Mouse (Mus musculus) kidney, adult 2 months (tissue): ENCODE data around the gene Sdf4. TPM values are rescaled to one million over a fixed set of nuclear protein-coding genes. Genes with fewer than 3 reads are reported as not detected.

Experiments
- DNase-seq: peaks from one replicate; pipeline ENCODE4 v3.0.0; 2021
- H3K27ac ChIP-seq: fragments of 200-500 bp; 2 replicates; pipeline ENCODE4 v1.5.1; 2012; ENCODE audit warnings: low read depth, low read length, control low read depth, inconsistent platforms; ENCODE audit not compliant: insufficient read depth
- H3K27me3 ChIP-seq: fragments of 200-500 bp; replicated peaks from 2 replicates; pipeline ENCODE4 v1.6.1; 2012; ENCODE audit warnings: mild to moderate bottlenecking, moderate library complexity, low read length, inconsistent platforms; ENCODE audit not compliant: control insufficient read depth, insufficient read depth
- H3K36me3 ChIP-seq: fragments of 200-500 bp; 2 replicates; pipeline ENCODE4 v1.6.1; 2012; ENCODE audit warnings: mild to moderate bottlenecking, moderate library complexity, low read length, inconsistent platforms; ENCODE audit not compliant: control insufficient read depth, insufficient read depth
- H3K4me1 ChIP-seq: fragments of 200-500 bp; 2 replicates; pipeline ENCODE4 v1.6.1; 2011; ENCODE audit warnings: low read length; ENCODE audit not compliant: control insufficient read depth, insufficient read depth
- H3K4me3 ChIP-seq: fragments of 200-500 bp; 2 replicates; pipeline ENCODE4 v1.5.1; 2011; ENCODE audit warnings: mild to moderate bottlenecking, low read depth, low read length, control low read depth; ENCODE audit not compliant: insufficient read depth
- CTCF ChIP-seq: fragments of 200-500 bp; conservative IDR thresholded peaks from 2 replicates; pipeline ENCODE4 v1.5.1; 2011; ENCODE audit warnings: low read depth, mild to moderate bottlenecking, control low read depth, low read length, moderate library complexity, mixed read lengths; ENCODE audit not compliant: insufficient read depth, insufficient read length
- POLR2A ChIP-seq: fragments of 200-500 bp; IDR thresholded peaks from one replicate; pipeline ENCODE4 v1.6.1; 2011; ENCODE audit warnings: low read depth, low read length, control low read depth
- WGBS: fragments of 180-500 bp; shearing (Covaris S2); methylation state at CpG from one replicate; pipeline ENCODE4 v1.1.7; 2018; 5-methylcytosine and 5-hydroxymethylcytosine counted together
- polyA plus RNA-seq: library from polyadenylated mRNA; depleted of rRNA; stranded (reverse); fragments of >200 nt; gene quantifications from 2 replicates; pipeline ENCODE4 v1.2.3, GENCODE M21; 2012

Gene Sdf4
- polyA plus RNA-seq, 1 experiment = 60.4 TPM

DNA sequence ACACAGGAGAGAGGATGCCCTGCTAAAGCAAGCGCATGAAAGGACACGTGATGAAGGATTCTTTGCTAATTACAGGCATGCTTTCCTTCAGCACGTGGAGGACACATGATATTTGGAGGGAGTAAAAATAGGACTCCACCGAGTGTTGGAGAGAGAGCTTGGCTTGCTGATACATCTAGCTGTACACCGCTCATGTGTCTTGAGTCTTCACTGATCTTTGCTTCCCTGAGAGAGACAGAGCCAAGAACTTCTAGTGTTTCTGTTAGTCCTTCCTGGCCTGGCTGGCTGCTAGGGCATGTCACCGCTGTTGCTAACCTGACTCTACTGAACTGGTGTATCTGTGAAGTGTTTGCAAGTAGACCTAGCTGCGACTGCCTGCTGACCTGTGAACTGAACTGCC is 31.5 kb downstream of the Sdf4 start:
- H3K4me1 ChIP-seq = no peaks in the 10 kb centered on the region
- no peaks in the 10 kb centered on the region for H3K36me3 ChIP-seq
- no peak for TF ChIP-seq CTCF
- TF ChIP-seq POLR2A = no peak
- WGBS = 87% methylated on average over 7 of the region's 7 CpGs
- H3K27me3 ChIP-seq = no peaks in the 10 kb centered on the region
- no peak for DNase-seq
- no peak overlapping the region for H3K27ac ChIP-seq
- no peak overlapping the region for H3K4me3 ChIP-seq

DNA sequence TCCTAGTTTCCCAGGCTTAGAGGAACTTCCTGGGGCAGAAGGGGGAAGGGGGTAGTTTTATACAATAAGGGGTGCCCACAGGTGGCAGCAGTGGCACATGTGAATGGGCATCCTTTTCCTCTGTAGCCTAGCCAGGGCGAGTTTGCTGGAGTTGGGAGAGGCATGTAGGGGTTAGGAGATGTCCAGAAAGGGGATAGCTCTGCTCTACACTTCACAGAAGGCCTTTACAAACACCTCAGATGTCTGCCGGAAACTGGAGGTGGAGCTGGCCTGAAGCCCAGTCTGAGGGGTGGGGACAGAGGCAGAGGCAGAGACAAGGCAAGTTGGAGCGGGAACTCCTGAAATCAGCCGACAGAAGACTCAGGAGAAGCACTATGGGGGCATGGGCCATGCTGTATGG is 33.3 kb downstream of the Sdf4 start, which contains the start of gene Tnfrsf18:
Tnfrsf18 (plus strand) TSS at position 152 of the 400 bp plus-strand sequence.
- H3K4me3 ChIP-seq = no peak within 1 kb of the TSS
- DNase-seq = peak; percentile 36

DNA sequence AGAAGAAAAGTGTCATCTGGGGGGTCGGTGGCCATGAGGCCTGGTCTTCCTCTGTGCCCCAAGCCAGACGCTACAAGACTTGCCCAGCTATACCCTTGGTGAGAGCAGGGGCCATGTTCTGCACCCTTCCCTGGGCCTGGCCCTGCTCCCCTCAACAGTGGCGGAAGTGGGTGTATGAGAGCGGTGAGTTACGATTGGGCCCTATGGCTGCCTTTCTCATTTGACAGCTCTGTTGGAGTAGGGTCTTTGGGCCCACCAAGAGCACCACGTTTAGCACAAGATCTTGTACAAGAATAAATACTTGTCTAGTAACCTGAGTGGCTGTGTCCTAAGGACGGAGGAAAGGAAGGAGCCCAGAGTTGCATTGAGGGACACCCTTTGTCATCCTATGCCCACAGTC is 35.9 kb downstream of the Sdf4 start:
- no peak for DNase-seq
- H3K27ac ChIP-seq = no peak overlapping the region
- TF ChIP-seq POLR2A (no peak), CTCF (no peak)
- H3K4me1 ChIP-seq = peaks cover 15% of the 10 kb centered on the region
- no peak overlapping the region for H3K4me3 ChIP-seq
- H3K27me3 ChIP-seq = no peaks in the 10 kb centered on the region
- 89% methylated on average over 7 of the region's 7 CpGs for WGBS
- no peaks in the 10 kb centered on the region for H3K36me3 ChIP-seq

More for the DNA sequence above, 33.3 kb downstream of the Sdf4 start, which contains the start of gene Tnfrsf18:
- no peak for TF ChIP-seq POLR2A
- no peak; the same call in 1 of the 2 replicates for TF ChIP-seq CTCF
- Histone ChIP-seq H3K4me1 (peaks cover 4% of the 10 kb centered on the region; the same call in 1 of the 2 replicates), H3K36me3 (no peaks in the 10 kb centered on the region), H3K27ac (no peak within 1 kb of the TSS), H3K27me3 (no peaks in the 10 kb centered on the region)
- 17% methylated on average over 4 of the region's 4 CpGs for WGBS

DNA sequence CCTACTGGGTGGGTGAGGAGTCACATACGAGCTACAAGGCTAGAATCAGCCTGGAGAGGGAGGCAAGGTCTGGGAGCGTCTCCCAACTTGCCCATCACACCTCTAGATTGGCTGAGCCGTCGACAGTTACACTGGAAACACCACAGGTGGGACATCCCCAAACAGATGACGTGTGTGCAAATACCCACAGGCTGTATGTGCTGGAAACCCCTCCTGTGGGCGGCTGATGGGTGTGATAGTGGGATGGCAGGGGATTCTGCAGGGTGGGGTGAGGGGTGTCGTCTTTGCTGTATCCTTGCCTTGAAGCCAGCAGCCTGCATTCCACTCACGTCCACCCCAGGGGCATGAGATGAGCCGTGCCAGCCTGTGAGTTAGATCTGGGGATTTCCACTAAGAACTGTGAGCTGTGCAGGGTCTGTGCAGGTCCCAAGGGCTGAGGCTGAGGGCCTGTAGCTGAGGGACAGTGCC is 38.0 kb downstream of the Sdf4 start:
- H3K4me3 ChIP-seq = peak overlapping the region; percentile 57
- H3K27ac ChIP-seq = peak overlapping the region; percentile 21; the same call in 1 of the 2 replicates
- peaks cover 15% of the 10 kb centered on the region for H3K4me1 ChIP-seq
- no peaks in the 10 kb centered on the region for H3K36me3 ChIP-seq
- DNase-seq = no peak
- WGBS = 41% methylated on average over 9 of the region's 9 CpGs
- no peaks in the 10 kb centered on the region for H3K27me3 ChIP-seq
- TF ChIP-seq CTCF (no peak), POLR2A (no peak)

DNA sequence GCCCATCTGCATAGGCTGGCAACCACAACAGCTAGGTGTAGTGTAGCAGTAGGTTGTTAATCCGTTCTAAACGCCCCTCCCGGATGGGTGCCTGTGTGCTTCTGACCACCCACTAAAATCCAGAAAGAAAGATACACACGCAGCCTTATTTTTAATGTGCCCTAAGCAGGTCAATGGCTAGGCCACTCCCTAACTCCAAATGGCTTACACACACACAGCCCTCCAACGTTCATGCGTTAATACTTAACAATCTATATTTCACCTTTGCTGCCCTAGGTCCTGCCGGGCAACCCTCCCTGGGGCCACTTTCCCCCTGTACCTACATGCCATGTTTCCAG is 38.6 kb downstream of the Sdf4 start:
- 5% methylated on average over 7 of the region's 7 CpGs for WGBS
- no peak for DNase-seq
- Histone ChIP-seq H3K36me3 (no peaks in the 10 kb centered on the region), H3K27ac (peak overlapping the region; percentile 21; the same call in 1 of the 2 replicates), H3K4me1 (peaks cover 15% of the 10 kb centered on the region), H3K27me3 (no peaks in the 10 kb centered on the region), H3K4me3 (peak overlapping the region; percentile 57)
- TF ChIP-seq POLR2A = no peak
- TF ChIP-seq CTCF = no peak

DNA sequence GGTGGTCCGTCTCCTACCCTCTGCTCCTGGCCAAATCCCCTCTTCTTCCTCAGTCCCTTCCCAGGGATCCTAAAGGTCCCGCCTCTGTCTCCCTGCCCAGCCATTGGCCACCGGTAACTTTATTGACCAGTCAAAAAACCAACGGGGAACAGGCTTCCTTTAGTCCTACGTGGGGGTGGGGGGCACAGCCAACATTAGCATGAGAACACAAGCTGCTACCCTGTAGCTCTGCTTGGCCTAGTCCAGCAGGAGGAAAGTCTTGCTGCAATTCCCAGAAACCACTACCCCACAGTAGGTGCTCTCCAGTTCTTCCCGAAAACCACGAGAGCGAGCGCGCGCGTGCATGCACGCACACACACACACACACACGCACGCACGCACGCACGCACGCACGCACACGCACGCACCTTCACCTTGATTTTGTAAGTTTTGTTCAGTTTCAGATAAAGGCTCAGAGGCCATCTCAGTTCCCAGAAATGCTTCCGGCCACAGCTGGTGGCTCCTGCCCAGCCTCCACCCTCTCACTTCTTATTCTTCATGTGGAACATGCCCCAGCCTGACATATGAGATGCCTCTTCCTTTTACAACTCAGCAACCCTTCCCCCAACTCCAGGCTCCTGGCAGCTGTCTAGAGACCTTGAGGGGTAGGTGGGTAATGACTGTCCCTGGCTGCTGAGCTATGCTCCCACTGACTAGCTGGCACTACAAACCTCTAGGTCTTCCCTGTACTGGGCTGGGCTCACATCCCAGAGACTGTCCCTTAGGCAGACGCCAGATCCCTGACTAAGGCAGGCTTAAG is 39.1 kb downstream of the Sdf4 start:
- 1% methylated on average over 24 of the region's 24 CpGs for WGBS
- Histone ChIP-seq H3K27ac (peak overlapping the region; percentile 66), H3K27me3 (no peaks in the 10 kb centered on the region), H3K4me1 (peaks cover 15% of the 10 kb centered on the region), H3K4me3 (peak overlapping the region; percentile 57), H3K36me3 (no peaks in the 10 kb centered on the region)
- peak; percentile 85 for DNase-seq
- peak; percentile 10 for TF ChIP-seq POLR2A
- TF ChIP-seq CTCF = no peak

DNA sequence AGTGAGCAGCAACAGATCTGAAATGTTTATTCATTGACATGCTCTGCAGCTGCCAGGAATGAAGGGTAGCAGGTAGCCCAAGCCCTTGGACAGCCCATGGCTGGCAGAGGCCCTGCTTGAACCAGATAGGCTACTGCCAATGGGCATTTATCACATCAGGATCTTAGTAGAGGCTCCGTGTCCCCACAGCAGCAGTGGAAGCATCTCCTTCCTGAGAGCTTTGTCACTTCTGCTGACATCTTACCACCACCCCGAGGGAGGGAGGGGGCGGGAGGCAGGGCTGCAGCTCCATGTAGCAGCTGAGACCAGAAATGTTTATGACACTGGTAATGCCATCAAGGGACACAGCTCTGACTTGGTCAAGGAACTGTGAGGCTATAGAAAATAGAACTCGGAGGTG is 40.2 kb downstream of the Sdf4 start:
- no peak for TF ChIP-seq POLR2A
- no peak for TF ChIP-seq CTCF
- H3K27ac ChIP-seq = no peak overlapping the region; the same call in 1 of the 2 replicates
- H3K4me3 ChIP-seq = no peak overlapping the region
- peaks cover 15% of the 10 kb centered on the region for H3K4me1 ChIP-seq
- WGBS = 74% methylated on average over 4 of the region's 4 CpGs
- DNase-seq = peak; percentile 49
- no peaks in the 10 kb centered on the region for H3K36me3 ChIP-seq
- no peaks in the 10 kb centered on the region for H3K27me3 ChIP-seq
